Mouse (Mus musculus): Measurements from ENCODE around the gene Ctdspl2.
A peak's percentile ranks its signal among the peaks of the same experiment; 100 is the strongest.
"Not testable (repeated sequence)": the region's sequence is repeated elsewhere in the genome, so short reads cannot be mapped to it uniquely, and the experiment has no call there.

Gene Ctdspl2

GRCm38 (mm10) chr2:121955765-121956223, at the start of gene Ctdspl2, which contains the start of gene Mageb3:
Ctdspl2 (plus strand) TSS chr2:121956001.
Mageb3 (minus strand) TSS chr2:121956092.
- peak; percentile 95 for DNase-seq (ENCODE audit: low read depth, low spot score)

DNA sequence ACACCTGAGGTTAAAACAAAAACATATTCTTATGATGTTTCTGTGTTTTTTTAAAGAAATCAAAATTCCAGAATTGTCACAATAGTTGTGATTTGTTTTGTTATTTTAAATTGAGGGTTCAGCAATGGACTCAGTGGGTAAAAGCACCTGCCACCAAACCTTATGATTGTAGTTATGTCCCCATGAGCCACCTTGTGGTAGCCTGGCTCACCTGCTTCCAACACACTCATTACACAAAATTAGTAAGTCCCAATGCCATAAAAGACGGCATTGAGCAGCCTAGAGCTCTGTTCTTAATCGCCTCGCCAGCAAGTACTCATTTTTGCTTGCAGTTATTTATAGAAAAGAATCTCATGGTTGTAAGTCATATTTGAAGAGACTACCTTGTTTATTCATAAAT, 45.8 kb upstream of the Ctdspl2 start:
- peak; percentile 23 for DNase-seq (ENCODE audit: low read depth, low spot score)

- DNase-seq (ENCODE audit: low read depth, low spot score), result no peak
Observed at GRCm38 (mm10) chr2:121916047-121916970, 39.5 kb upstream of the Ctdspl2 start.

- DNase-seq (ENCODE audit: low read depth, low spot score), result not testable (repeated sequence)
Observed at GRCm38 (mm10) chr2:121937624-121938023, 18.2 kb upstream of the Ctdspl2 start.

DNA sequence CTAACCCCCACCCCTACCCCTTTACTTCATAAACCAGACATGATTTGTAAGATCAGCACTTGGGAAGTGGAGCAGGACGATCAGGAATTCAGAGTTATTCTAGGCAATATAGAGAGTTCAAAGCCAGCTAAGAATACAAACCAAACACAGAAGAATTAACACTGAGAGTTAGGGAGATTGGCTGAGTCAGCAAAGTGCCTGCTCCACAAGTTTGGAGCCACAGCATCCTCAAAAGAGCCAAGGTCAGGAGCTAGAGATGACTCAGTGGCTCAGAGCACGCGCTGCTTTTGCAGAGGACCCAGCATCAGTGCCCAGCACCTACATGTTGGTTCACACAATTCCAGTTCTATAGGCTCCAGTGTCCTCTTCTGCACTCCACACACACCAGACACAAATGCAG, 12.4 kb upstream of the Ctdspl2 start:
- DNase-seq (ENCODE audit: low read depth, low spot score), result no peak

DNA sequence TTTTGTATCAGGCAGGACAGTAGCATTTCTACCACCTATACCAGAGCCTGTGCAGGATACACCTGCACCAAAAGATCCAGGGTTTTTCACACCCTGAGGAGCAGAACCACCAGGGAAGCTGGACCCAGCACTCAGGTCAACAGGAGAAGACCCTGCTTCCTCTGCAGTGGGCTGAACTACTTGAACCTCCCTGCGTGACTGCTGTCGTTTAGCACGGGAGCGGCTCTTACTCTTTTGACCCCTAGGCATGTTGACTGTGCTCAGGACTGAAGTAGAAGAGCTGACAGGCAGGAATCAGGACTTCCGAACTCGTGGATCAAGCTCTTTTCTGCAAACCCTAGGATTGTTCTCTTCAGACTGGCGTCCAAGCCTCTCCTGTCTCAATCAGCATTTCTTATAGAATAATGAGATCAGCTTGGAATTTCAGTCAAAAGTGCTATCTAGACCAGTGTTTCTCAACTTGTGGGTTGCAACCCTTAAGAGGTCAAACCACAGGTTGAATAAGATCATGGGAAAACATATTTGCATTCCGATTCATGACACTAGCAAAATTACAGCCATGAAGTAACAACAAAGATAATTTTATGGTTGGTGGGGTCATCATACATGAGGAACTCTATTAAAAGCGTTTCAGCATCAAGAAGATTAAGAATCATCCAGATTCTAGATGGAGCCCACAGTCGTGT, 687 bp upstream of the Ctdspl2 start:
- peak; percentile 16 for DNase-seq (ENCODE audit: low read depth, low spot score)

GRCm38 (mm10) chr2:121956224-121957018, 620 bp downstream of the Ctdspl2 start:
- peak; percentile 95 for DNase-seq (ENCODE audit: low read depth, low spot score)

DNA sequence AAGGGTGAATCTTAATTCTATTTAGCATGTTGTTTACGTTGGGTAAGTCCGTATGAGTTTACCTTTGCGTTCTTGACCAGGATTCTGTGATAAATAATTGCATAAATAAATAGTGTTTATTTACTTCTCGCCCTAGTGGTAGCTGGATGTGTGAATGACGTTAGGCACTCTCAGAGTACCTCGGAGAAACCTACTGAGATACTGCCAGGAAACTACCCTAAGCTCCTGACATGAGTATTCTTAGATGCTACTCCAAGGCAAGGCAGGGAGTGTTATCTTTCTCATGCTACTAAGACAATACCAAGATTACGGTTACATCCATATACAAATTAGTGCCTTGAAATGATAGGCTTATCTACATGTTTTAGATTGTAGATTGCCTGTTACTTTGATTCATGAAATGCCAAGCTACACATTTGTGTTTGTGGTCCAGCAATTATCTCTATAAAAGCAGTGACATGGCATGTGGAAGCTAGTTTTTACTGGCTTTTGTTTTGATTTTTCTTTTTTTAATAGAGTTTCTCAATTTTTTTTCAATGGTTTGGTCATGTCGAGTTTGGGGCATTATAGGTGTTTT, 1.5 kb downstream of the Ctdspl2 start:
- DNase-seq (ENCODE audit: low read depth, low spot score), result peak; percentile 52

- peak; percentile 19 for DNase-seq (ENCODE audit: low read depth, low spot score)
Observed at GRCm38 (mm10) chr2:121995738-121996137, 39.9 kb downstream of the Ctdspl2 start.

DNA sequence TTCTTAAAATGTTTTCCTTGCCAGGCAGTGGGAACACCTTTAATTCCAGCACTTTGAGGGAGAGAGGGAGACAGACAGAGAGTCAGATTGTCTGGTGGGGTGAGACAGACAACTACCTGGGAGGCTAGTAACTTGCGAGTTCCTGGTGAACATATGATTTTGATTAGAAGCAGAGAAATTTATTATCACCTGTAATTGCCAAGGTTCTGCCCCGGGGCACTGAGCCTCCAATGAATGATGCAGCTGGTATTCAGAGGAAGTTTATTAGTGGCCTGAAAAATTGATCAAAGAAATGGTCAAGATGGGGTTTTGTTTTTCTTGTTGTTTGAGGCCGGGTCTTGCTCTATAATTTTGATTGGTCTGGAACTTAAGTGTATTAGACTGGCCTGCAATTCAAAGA, 53.0 kb downstream of the Ctdspl2 start:
- no peak for DNase-seq (ENCODE audit: low read depth, low spot score)

GRCm38 (mm10) chr2:122011441-122011840, 55.6 kb downstream of the Ctdspl2 start:
- no peak for DNase-seq (ENCODE audit: low read depth, low spot score)

DNA sequence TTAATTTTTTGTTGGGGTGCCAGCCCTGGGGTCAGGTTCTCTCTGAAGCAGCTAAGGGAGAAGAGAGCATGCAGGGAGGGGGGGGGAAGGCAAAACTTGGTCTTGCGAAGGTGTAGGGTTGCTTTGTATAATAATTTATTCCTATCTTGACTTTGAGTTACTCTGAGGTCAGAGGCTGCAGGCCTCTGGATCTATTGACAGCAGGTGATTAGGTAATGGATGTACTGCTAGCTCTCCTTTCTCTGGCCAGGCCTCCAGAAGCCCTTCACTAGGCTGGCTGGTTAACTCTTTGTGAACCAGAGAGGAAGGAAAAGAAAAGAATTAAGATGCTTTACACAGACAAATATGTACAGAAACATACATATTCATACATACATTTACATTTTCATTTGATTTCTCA, 62.9 kb downstream of the Ctdspl2 start:
- DNase-seq (ENCODE audit: low read depth, low spot score), result no peak

DNA sequence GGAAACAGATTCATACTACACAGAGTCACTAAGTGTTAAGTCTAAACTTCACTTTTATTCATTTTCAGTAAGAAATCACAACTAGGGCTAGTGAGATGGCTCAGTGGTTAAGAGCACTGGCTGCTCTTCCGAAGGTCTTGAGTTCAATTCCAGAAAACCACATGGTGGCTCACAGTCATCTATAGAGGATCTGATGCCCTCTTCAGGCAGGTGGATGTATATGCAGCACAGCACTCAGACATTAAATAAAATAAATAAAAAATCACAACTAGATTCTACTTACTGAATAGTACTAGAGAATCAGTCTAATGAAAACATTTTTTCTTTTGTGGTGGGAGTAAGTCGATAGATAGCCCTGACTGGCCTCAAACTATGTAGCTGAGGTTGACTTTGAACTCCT, 66.5 kb downstream of the Ctdspl2 start:
- peak; percentile 34 for DNase-seq (ENCODE audit: low read depth, low spot score)

GRCm38 (mm10) chr2:122027091-122027490, 71.3 kb downstream of the Ctdspl2 start:
- peak; percentile 42 for DNase-seq (ENCODE audit: low read depth, low spot score)

- DNase-seq (ENCODE audit: low read depth, low spot score), result peak; percentile 89
Observed at GRCm38 (mm10) chr2:122027862-122028755, 72.3 kb downstream of the Ctdspl2 start, which contains the start of gene Eif3j1. Eif3j1 (plus strand) TSS chr2:122028546.

GRCm38 (mm10) chr2:122028756-122029700, 73.2 kb downstream of the Ctdspl2 start:
- peak; percentile 61 for DNase-seq (ENCODE audit: low read depth, low spot score)

GRCm38 (mm10) chr2:122031970-122032369, 76.2 kb downstream of the Ctdspl2 start:
- no peak for DNase-seq (ENCODE audit: low read depth, low spot score)

DNA sequence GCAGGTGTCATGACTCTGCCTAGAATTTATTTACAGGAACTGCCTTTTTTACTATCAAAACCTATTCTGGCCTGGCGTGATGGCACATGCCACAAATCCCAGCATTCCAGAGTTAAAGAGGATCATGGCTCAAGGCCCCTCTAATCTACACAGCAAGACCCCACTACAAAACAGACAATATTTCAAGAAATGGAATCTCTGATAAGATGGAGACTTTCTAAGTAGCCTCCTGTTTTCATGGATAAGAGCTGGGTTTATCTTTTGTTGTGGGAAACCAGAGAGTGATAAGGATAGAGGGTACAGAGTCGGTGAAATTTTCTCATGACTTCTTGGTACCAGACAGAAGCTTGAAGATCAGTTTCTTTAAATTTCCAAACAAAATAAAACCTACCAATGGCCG, 80.3 kb downstream of the Ctdspl2 start:
- DNase-seq (ENCODE audit: low read depth, low spot score), result no peak

GRCm38 (mm10) chr2:122043926-122044325, 88.1 kb downstream of the Ctdspl2 start:
- DNase-seq (ENCODE audit: low read depth, low spot score), result no peak

All from A20 (cell line).